Mouse (Mus musculus) heart, adult 2 months (tissue): ENCODE measurements around the gene Lix1.

Experiments used
- CTCF ChIP-seq: fragments of 200-600 bp; IDR thresholded peaks from 2 replicates; pipeline ENCODE4 v1.8.1; 2022; ENCODE audit warnings: antibody characterized with exemption, mild to moderate bottlenecking, moderate library complexity
- POLR2A ChIP-seq: fragments of 200-500 bp; IDR thresholded peaks from 2 replicates; pipeline ENCODE4 v1.6.1; 2011; ENCODE audit warnings: mild to moderate bottlenecking, low read depth, low read length, control low read depth; ENCODE audit not compliant: insufficient read depth

DNA sequence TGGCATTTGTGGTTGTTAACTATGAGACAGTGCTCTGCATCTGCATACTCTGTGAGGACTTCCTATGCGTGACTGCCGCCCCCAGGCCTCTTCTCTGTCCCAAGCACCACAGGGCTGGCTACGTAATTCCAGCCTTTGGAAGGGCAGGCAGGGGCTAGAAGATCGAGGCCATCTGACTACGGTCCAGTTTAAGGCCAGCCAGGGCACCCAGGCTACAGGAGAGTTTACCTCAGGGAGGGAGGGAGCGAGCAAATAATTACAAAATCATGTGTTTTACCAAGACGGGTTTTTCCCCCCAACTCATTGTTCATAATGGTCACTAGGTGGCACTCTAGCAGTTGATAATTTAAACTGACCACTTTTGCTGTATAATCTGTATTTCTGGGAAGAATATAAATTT, 9.6 kb upstream of the Lix1 start:
- TF ChIP-seq CTCF (peak; percentile 73), POLR2A (no peak)
